Mouse (Mus musculus): ENCODE data around the gene Fam161a. TPM values are rescaled to one million over a fixed set of nuclear protein-coding genes. Genes with fewer than 3 reads are reported as not detected.

The Fam161a gene
- total and polyA plus RNA-seq, 3 experiments = 1.4 to 2.0 (median 1.5) TPM

- Histone ChIP-seq H3K9ac (ENCODE audit: insufficient read depth, low read depth) (no peak overlapping the region), H3K79me2 (replicated peaks; ENCODE audit: control insufficient read depth, extremely low read depth, insufficient read depth, poor library complexity, severe bottlenecking) (peaks cover 29% of the 10 kb centered on the region), H3K9me3 (replicated peaks; ENCODE audit: low read length) (no peaks in the 10 kb centered on the region), H3K27me3 (replicated peaks) (no peaks in the 10 kb centered on the region), H3K4me2 (ENCODE audit: insufficient read depth, low read depth, poor library complexity, severe bottlenecking) (no peak overlapping the region), H3K4me1 (ENCODE audit: control insufficient read depth in 1 of 2, insufficient read depth in 2 of 2) (peaks cover 10 to 49% of the 10 kb centered on the region in 2 experiments), H3K36me3 (replicated peaks in 1 of 2; ENCODE audit: control insufficient read depth in 1 of 2, insufficient read depth in 1 of 2, low read length in 1 of 2) (peaks cover 3 to 34% of the 10 kb centered on the region in 2 experiments), H3K4me3 (replicated peaks in 1 of 3; ENCODE audit: low read depth in 2 of 3, low read length in 2 of 3, poor library complexity in 1 of 3) (no peak overlapping the region), H3K27ac (ENCODE audit: insufficient read depth, low read depth) (no peak overlapping the region)
- dilution Hi-C loops (cut with MboI; ENCODE audit: extremely low pct_ligation_motif_present, extremely low pct_unique_long_range_greater_than_20kb, low sequenced_read_pairs) (no loop called here), in situ Hi-C loops (cut with MboI; ENCODE audit: low pct_ligation_motif_present, low pct_unique_long_range_greater_than_20kb, low sequenced_read_pairs) (no loop called here)
- DNase-seq (ENCODE audit: extremely low read depth) = no peak
- TF ChIP-seq ZKSCAN1 (IDR thresholded peaks at IDR 0.05; ENCODE audit: borderline replicate concordance, low read depth, low read length) = no peak
- TF ChIP-seq SIN3A (IDR thresholded peaks at IDR 0.05; ENCODE audit: low read length) = no peak
- no peak for TF ChIP-seq POLR2AphosphoS2 (IDR thresholded peaks at IDR 0.05; ENCODE audit: low read depth, low read length)
- TF ChIP-seq POLR2A (IDR thresholded peaks at IDR 0.05; ENCODE audit: low read depth, low read length) = no peak
- TF ChIP-seq GABPA (IDR thresholded peaks at IDR 0.05; ENCODE audit: insufficient replicate concordance, low read depth, low read length) = no peak
- no peak for TF ChIP-seq KAT2A (IDR thresholded peaks at IDR 0.05; ENCODE audit: insufficient replicate concordance, low read length)
- TF ChIP-seq MEF2A (IDR thresholded peaks at IDR 0.05; ENCODE audit: borderline replicate concordance, low read depth, low read length) = no peak
- TF ChIP-seq TBP (conservative IDR thresholded peaks at IDR 0.05; ENCODE audit: low read depth, low read length) = no peak
Observed at GRCm38 (mm10) chr11:22979221-22979620, 28.1 kb upstream of the Fam161a start.

GRCm38 (mm10) chr11:22981041-22981440 is 26.3 kb upstream of the Fam161a start:
- H3K27me3 ChIP-seq (replicated peaks) = no peaks in the 10 kb centered on the region
- TF ChIP-seq ZMIZ1 (IDR thresholded peaks at IDR 0.05; ENCODE audit: low read depth, low read length) (no peak), MXI1 (IDR thresholded peaks at IDR 0.05; ENCODE audit: low read depth, low read length) (0 out of 2 replicates have a peak, but pooled peaks have one; percentile 18), ZC3H11A (IDR thresholded peaks at IDR 0.05; ENCODE audit: low read depth, low read length) (no peak), GABPA (IDR thresholded peaks at IDR 0.05; ENCODE audit: insufficient replicate concordance, low read depth, low read length) (no peak), MYC (IDR thresholded peaks at IDR 0.05; ENCODE audit: low read depth, low read length) (no peak)
- H3K4me3 ChIP-seq (replicated peaks in 1 of 3; ENCODE audit: low read depth in 2 of 3, low read length in 2 of 3, poor library complexity in 1 of 3) = peak overlapping the region; percentile 53 to 92 (median 68)
- H3K4me1 ChIP-seq (ENCODE audit: control insufficient read depth in 1 of 2, insufficient read depth in 2 of 2) = peaks cover 10 to 49% of the 10 kb centered on the region in 2 experiments
- H3K4me2 ChIP-seq (ENCODE audit: insufficient read depth, low read depth, poor library complexity, severe bottlenecking) = peak overlapping the region; percentile 94
- H3K27ac ChIP-seq (ENCODE audit: insufficient read depth, low read depth) = 0 out of 2 replicates have a peak overlapping the region, but pooled peaks have one; percentile 21
- dilution Hi-C loops (cut with MboI; ENCODE audit: extremely low pct_ligation_motif_present, extremely low pct_unique_long_range_greater_than_20kb, low sequenced_read_pairs) = no loop called here
- no peaks in the 10 kb centered on the region for H3K9me3 ChIP-seq (replicated peaks; ENCODE audit: low read length)
- peak overlapping the region; percentile 78 for H3K9ac ChIP-seq (ENCODE audit: insufficient read depth, low read depth)
- H3K36me3 ChIP-seq (replicated peaks in 1 of 2; ENCODE audit: control insufficient read depth in 1 of 2, insufficient read depth in 1 of 2, low read length in 1 of 2) = peaks cover 3 to 30% of the 10 kb centered on the region in 2 experiments
- DNase-seq (ENCODE audit: extremely low read depth) = no peak
- peaks cover 23% of the 10 kb centered on the region for H3K79me2 ChIP-seq (replicated peaks; ENCODE audit: control insufficient read depth, extremely low read depth, insufficient read depth, poor library complexity, severe bottlenecking)
- in situ Hi-C loops (cut with MboI; ENCODE audit: low pct_ligation_motif_present, low pct_unique_long_range_greater_than_20kb, low sequenced_read_pairs) = no loop called here

- Histone ChIP-seq H3K36me3 (replicated peaks in 1 of 2; ENCODE audit: control insufficient read depth in 1 of 2, insufficient read depth in 1 of 2, low read length in 1 of 2) (peaks cover 3 to 26% of the 10 kb centered on the region in 2 experiments), H3K4me3 (replicated peaks in 1 of 3; ENCODE audit: low read depth in 2 of 3, low read length in 2 of 3, poor library complexity in 1 of 3) (peak overlapping the region; percentile 53 to 92 (median 68)), H3K27me3 (replicated peaks) (no peaks in the 10 kb centered on the region), H3K9me3 (replicated peaks; ENCODE audit: low read length) (no peaks in the 10 kb centered on the region), H3K79me2 (replicated peaks; ENCODE audit: control insufficient read depth, extremely low read depth, insufficient read depth, poor library complexity, severe bottlenecking) (peaks cover 21% of the 10 kb centered on the region), H3K4me1 (ENCODE audit: control insufficient read depth in 1 of 2, insufficient read depth in 2 of 2) (peaks cover 10 to 45% of the 10 kb centered on the region in 2 experiments), H3K4me2 (ENCODE audit: insufficient read depth, low read depth, poor library complexity, severe bottlenecking) (peak overlapping the region; percentile 94), H3K27ac (ENCODE audit: insufficient read depth, low read depth) (peak overlapping the region; percentile 74), H3K9ac (ENCODE audit: insufficient read depth, low read depth) (peak overlapping the region; percentile 78)
- in situ Hi-C loops (cut with MboI; ENCODE audit: low pct_ligation_motif_present, low pct_unique_long_range_greater_than_20kb, low sequenced_read_pairs) (no loop called here), dilution Hi-C loops (cut with MboI; ENCODE audit: extremely low pct_ligation_motif_present, extremely low pct_unique_long_range_greater_than_20kb, low sequenced_read_pairs) (no loop called here)
- DNase-seq (ENCODE audit: extremely low read depth) = no peak
- TF ChIP-seq RCOR1 (conservative IDR thresholded peaks at IDR 0.05; ENCODE audit: low read depth, low read length) = no peak; the same call in 1 of the 2 replicates
- no peak for TF ChIP-seq MAZ (IDR thresholded peaks at IDR 0.05; ENCODE audit: low read depth, low read length)
- no peak for TF ChIP-seq USF1 (IDR thresholded peaks at IDR 0.05; ENCODE audit: low read depth, low read length)
- no peak for TF ChIP-seq EP300 (IDR thresholded peaks at IDR 0.05; ENCODE audit: low read length)
- no peak for TF ChIP-seq MAFK (IDR thresholded peaks at IDR 0.05; ENCODE audit: insufficient replicate concordance, low read length)
- no peak for TF ChIP-seq JUND (conservative IDR thresholded peaks at IDR 0.05; ENCODE audit: low read depth, low read length)
- no peak for TF ChIP-seq E2F4 (IDR thresholded peaks at IDR 0.05; ENCODE audit: insufficient replicate concordance, low read depth, low read length)
- no peak for TF ChIP-seq USF2 (conservative IDR thresholded peaks at IDR 0.05; ENCODE audit: low read depth, low read length)
- no peak for TF ChIP-seq HCFC1 (IDR thresholded peaks at IDR 0.05; ENCODE audit: low read depth, low read length)
- TF ChIP-seq SMC3 (IDR thresholded peaks at IDR 0.05; ENCODE audit: low read depth, low read length) = no peak
- 0 out of 2 replicates have a peak, but pooled peaks have one; percentile 41 for TF ChIP-seq MYC (IDR thresholded peaks at IDR 0.05; ENCODE audit: low read depth, low read length)
- no peak for TF ChIP-seq IRF4 (IDR thresholded peaks at IDR 0.05; ENCODE audit: low read depth, low read length)
- no peak for TF ChIP-seq MXI1 (IDR thresholded peaks at IDR 0.05; ENCODE audit: low read depth, low read length)
- TF ChIP-seq UBTF (IDR thresholded peaks at IDR 0.05; ENCODE audit: low read depth, low read length) = no peak
- TF ChIP-seq GABPA (IDR thresholded peaks at IDR 0.05; ENCODE audit: insufficient replicate concordance, low read depth, low read length) = no peak
- 0 out of 2 replicates have a peak, but pooled peaks have one; percentile 4 for TF ChIP-seq ETS1 (conservative IDR thresholded peaks at IDR 0.05; ENCODE audit: low read depth, low read length)
Observed at GRCm38 (mm10) chr11:22981543-22981950, 25.8 kb upstream of the Fam161a start.

All from CH12.LX (cell line).